Mouse (Mus musculus) A20 (cell line): ENCODE measurements around the gene Ap5s1.

Experiments
- DNase-seq: peaks from one replicate; pipeline ENCODE4 v3.0.0-alpha.2; 2011; ENCODE audit warnings: low read depth, low spot score

The Ap5s1 gene

DNA sequence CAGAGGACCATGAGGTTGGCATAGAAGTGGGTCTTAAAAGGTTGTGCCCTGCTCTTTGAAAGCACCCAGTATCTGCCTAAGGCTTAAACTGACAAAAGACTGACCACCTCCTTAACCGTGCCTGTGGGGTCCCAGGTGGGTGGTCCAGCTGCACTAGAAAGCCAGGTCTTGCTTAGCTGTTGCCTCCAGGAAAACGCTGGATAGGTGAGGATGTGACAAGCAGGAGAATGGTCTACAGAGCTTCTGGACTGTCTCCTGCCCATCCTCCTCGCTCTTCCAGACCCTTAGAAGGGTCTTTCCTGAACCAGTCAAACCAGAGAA is 19.3 kb upstream of the Ap5s1 start:
- DNase-seq: no peak

DNA sequence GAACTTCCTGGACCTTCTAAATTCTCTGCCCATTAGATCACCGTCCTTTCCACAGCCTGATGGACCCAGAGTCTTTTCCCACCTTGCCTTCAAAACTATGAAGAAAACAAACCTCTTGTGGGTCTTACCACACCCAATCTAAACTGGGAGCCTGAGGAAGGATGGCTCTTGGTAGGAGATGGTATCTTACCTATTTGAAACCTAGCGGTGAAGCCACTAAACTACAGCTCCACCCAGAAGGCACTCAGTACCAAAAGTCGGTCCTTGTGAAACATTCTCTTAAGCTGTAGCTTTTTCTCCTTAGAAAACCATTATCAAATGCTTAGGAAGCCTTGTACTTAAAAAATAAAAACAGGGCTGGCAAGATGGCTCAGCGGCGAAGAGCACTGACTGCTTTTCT is 18.6 kb upstream of the Ap5s1 start:
- peak; percentile 70 for DNase-seq

DNA sequence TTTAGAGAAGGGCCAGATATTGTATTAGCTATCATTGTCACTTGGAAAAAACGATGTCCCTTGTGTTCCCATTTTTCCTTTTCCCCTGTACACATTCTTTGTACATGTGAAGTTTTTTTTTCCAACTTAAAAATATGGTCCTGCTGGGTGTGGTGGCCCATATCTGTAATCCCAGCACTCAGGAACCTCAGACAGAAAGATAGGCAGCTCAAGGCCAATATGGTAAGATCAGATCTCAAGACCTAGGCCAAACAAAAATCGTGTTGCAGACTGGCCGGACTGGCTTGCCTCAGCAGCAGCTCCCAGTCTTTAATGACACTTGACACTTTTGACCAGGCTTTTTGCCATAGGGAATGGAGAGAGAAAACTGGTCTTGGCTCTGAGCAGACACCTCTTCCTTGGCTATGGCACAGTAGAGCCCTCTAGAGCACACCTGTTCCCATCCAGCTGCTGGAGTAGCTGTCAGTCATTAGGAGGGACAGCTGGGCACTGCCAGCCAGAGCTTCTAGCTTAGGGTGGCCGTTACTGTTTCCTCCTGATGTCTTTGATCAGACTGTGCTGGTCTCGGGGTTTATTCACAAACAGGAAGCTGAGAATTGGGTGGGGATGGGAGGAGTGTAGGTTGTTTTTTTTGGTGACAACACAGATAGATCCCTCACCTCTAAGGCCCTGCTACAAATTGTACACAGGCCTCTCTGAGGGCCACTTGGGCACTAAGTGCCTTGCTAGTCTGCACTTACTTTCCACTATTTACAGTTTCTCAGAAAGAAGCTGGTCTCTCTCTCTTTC is 17.2 kb upstream of the Ap5s1 start:
- peak; percentile 90 for DNase-seq

DNA sequence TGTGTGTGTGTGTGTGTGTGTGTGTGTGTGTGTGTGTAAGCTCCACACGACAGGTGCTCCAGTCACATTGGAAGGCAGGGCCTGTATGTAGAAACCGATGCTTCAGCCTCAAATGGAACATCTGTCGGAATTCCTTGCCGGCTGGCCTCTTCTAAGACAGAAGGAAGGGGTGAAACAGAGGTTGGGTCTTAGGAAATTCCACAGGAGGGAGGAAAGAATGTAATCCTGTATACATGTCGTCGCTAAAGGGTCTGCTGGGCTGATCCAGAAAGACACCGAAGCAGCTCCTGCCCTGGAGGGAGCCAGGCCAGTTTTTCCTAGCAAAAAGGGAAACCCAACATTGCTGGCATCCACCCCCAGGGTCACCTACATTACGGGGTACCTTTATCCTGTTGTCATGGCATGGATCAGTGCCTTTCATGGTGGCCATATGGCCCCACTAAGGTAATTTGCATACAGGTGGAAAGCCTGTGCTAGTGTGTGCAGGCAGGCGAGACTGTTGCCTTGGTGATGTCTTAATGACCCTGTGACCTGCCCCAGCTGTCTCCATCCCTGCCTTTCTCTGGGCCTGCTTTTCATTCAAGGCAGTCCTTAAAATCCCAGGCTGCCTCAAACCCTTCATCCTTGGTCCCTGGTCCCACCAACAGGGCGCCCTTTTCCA is 16.4 kb upstream of the Ap5s1 start:
- DNase-seq: peak; percentile 92

DNA sequence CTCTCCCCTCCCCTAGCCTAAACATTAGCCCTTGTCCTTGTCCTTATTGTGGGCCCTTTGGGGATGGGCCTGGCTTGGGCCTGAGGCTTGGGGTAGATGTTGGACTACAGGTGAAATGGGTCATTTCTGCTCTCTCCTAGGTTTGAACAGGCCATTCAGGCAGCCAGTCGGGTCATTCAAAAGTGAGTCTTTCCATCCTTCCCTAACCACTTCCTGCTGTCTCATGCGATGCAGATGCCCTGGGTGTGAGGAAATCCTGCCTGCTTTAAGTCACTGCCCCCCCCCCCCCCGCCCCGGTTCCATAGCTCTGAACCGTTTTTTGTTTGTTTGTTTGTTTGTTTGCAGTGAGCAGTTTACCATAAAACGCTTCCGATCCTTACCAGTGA is 15.9 kb upstream of the Ap5s1 start:
- no peak for DNase-seq

DNA sequence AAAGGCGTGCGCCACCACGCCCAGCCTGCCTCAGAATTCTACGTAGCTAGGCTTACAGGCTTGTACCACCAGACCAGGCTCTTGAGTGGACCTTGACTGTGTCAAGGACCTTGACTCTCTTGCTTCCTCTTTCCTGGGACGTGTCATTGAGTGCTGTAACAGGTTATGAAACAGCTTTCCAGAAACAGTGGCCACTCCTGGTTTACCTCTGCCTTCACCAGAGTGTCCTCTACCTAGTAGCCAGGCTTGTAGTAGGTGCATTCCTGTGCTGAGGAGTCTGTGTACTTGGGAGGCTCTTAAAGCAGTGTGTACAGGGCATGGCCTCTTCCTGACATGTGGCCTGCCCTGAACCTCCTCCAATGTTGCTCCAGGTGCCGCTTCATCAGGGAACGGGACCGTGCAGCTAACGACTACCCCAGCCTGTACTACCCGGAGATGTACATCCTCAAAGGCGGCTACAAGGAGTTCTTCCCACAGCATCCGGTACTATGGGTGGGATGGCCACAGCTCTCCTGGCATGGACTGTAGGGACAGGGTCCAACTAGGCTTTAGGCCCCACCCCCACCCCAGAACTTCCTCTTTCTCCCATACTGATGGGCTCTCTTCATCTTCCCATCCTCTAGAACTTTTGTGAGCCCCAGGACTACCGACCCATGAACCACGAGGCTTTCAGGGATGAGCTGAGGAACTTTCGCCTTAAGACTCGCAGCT is 10.1 kb upstream of the Ap5s1 start:
- no peak for DNase-seq

DNA sequence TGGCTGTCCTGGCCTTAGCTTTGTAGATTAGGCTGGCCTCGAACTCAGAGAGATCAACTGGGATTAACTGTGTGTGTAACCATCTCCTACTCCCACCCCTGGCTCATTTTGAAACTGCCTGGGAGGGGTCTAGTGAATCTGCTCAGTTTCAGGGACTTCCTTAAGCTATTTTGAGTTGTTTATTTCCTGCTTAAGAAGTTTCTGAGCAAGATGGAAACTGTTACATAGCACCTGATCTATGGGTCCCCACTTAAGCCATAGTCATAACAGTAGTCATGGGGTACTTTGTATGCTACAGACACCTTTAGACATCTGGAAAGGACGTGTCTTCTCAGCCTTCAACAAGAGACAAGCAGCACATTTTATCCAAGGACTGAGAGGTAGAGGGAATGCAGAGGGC is 6.2 kb upstream of the Ap5s1 start:
- DNase-seq: peak; percentile 80

DNA sequence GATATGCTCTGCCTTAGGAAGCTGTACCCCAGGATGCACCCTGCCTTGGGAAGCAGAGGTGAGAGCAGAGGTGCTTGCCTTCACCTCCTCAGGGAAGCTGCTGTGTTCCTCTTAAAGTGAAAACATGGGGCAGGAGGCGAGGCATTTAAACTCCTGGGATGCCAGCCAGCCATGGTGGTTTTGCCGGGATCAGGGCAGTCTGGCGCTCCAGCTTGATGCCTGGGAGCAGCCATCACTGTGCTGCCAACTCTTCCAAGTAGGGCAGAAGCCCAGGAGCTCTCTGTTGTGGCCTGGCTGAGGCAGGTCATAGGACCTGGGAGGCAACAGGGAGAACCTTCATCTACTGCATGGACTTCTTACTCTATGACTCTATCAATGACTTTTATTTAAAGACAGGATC is 5.6 kb upstream of the Ap5s1 start:
- DNase-seq: no peak

DNA sequence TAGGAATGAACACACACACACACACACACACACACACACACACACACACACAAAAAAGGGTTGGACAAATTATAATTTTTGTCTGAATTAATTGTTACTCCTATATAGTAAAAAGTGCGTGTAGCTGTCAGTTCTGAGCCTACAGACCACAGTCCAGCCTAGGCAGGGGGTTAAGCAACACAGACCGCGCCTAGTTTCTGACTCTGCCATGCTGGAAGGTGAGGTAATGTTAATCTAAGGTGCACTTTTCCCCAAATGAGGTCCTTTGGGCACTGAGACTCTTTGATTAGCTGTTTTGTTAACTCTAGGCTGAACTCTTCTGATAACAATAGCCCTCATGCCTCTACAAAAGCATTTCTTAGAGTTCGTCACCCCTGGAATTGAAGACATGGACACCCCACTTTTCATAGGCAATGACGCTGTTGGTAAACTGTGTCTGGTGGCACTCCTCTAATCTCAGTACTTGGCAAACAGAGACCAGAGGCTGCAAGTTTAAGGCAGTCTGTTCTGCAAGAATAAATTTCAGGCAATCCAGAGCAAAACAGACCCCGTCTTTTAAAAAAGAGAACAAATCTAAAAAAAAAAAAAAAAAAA is 3.0 kb upstream of the Ap5s1 start:
- no peak for DNase-seq

DNA sequence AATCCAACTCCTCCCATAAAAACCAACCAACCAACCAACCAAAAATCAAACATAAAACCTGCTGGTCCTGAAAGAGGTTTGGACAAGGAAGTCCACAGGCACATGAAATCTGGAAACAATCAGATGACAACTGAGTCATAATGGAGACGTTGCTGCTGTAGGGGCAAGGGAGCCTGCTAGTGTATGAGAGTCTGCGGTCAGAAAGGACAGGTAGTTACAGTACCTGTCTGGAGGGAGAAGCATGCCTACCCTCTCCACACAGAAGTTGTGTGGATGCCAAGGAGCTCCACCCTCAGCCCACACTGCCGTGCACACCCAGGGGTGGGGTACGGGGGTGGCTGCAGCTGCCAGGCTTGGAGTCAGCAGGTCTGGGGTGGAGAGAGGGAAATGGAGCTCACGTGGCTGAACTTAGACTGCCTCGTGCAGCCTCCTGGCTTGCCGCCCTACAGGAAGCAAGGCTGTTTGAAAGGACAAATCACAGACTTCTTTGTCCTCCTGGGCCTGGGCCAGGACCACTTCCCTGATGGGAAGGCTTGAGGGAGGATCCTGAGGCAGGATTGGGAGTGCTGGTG is 2.4 kb upstream of the Ap5s1 start:
- no peak for DNase-seq

DNA sequence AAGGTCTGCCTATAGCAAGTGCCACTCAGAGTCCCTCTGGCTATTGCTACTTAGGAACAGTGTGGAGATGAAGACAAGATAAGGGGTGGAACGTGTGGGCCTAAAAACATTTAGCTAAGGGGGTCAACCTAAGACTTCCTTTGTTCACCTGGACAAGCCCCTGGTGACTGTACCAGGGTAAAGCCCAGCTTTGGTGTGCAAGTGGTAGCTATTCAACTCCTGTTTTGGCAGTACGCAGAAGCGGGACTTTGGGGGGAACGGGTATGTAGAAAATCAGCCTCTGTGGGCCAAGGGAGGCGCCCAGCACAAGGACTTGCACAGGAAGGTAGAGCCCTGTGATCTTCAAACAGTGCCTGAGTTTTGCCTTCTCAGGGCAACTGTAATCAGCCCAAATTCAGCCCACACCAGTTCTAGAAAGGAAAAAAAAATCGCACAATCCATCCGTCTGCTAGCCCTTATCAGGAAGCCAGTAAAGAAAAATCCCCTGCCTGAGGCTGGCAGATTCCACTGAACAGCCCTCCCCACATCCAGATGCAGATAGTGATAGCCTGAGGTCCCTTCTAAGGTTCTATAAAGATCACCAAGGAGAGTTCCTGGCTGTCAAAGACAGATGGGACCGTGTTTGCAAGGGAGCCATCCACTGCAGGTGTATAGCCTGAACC is 1.2 kb upstream of the Ap5s1 start:
- DNase-seq: no peak

DNA sequence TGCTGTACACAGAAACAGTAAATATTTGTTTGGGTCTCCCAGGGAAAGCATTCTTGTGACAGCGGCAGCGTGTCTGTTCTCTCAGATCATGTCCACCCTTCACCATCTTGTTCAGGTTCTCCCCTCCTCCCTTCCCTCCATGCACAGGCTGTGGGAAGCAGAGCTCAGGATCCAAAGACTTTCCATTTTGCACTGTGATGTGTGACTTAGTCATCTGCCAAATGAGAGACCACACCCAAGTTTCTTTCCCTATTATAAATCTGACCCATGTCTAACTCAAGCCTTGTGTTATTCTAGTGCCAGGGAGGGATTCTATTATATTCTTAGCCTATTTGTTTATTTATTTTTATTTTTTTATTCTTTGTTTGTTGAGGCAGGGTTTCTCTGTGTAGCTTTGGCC is 1.5 kb downstream of the Ap5s1 start:
- DNase-seq: no peak

DNA sequence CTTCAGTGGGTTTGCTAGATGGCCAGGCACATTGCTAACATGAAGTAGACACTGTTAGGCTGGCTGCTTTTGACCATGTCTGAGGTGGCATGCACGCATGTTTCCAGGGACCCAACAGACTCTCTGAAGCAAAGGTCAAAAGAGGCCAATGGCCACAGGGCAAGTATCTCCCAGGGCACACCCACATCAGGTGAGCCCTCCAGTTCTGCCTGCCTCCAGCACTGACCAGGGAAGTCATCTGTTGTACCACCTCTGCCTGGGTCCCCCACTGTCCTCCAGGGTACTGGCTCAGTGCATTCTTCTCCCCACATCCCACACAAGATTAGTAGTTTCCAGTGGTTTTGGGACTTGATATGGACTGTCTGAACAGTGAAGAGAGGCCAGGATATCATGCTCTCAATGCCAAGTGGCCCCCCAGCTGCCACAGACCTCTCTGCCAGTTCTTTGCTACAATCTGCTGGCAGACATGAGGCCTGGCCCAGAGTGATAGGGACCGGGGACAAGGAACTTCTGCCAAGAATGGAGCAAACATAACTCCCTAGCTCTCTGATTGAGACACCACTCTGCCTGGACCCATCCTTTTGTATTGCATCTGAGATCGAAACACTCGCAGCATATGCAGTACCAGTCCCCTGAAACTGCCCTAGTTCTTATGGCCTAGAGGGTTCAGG is 2.4 kb downstream of the Ap5s1 start:
- no peak for DNase-seq

DNA sequence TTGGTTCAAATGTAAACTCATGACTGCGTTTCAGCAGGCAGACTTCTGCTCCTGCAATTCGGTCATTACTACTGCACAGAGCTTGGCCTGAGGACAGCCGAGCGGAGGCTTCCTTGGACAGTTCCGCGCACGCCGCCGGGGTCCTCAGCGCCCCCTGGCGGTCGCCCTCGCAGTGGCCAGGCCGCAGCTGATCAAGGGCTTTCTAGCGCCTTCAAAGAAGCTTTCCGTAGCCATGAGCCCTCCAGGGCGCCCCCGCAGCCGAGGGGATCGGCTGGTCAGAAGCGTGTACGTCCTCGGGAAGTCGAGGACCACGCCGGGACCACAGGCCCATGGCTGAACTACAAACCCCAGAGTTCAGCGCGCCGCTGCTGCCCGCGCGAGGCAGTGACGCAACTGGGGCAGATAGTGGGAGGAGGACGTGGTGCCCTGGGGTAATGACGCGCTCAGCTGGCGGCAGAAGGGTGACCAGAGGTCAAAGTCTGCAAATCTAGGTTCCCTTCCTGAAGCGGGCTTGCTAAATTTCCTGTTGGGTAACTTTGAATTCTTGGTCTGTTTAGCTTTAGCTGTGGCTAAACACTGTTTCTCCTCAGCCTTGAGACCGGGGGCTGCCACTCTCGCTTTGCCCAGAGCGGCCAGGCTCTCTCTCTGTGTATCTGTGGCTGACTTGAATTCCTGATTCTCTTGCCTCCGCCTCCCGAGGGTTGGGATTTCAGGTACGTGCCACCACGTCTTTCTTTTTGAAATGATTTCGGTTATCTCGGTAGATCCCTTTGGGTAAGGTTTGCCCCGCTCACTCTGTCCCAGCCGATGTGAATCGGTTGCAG is 3.3 kb downstream of the Ap5s1 start:
- DNase-seq: peak; percentile 98

DNA sequence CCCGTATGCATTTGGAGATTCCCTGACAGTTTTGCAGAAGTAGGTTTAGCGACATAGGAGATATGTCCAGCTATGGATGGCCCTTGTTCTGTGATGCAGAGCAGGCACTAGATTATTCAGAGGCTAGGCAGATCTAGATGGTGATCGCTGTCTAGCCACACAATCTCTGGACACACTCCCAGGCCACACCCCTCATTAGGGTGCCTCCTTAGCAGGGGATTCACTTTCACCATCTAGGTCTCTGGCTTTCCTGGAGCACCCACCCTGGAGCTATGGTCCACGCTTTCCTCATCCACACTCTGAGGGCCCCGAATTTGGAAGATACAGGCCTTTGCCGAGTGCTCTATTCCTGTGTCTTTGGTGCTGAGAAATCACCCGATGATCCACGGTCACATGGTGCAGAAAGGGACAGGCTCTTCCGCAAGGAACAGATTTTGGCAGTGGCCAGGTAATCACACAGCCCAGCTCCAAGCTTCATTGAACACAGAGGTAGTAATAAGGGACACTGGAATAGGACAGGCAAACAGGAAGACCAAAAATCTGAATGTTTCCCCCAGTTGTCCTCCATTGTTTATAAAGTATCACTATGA is 4.2 kb downstream of the Ap5s1 start:
- peak; percentile 34 for DNase-seq

DNA sequence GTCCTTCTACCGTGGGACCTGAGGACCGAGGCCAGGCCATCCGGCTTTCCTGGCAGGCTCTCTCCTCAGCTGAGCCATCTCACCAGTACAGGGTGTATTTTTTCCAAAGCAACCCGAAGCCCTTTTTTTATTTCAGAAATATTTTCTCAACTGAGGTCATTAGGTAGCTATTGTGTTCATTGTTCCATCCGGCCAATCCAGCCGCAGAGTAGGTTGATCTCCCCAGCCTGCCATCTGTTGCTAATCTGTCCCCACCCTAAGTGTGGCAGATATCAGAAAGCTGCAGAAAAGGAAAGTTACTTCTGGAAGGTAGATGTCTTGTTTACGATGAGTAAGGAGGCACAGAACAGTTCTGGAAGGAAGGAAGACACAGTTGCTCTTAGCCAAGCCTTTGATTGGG is 6.9 kb downstream of the Ap5s1 start:
- no peak for DNase-seq

DNA sequence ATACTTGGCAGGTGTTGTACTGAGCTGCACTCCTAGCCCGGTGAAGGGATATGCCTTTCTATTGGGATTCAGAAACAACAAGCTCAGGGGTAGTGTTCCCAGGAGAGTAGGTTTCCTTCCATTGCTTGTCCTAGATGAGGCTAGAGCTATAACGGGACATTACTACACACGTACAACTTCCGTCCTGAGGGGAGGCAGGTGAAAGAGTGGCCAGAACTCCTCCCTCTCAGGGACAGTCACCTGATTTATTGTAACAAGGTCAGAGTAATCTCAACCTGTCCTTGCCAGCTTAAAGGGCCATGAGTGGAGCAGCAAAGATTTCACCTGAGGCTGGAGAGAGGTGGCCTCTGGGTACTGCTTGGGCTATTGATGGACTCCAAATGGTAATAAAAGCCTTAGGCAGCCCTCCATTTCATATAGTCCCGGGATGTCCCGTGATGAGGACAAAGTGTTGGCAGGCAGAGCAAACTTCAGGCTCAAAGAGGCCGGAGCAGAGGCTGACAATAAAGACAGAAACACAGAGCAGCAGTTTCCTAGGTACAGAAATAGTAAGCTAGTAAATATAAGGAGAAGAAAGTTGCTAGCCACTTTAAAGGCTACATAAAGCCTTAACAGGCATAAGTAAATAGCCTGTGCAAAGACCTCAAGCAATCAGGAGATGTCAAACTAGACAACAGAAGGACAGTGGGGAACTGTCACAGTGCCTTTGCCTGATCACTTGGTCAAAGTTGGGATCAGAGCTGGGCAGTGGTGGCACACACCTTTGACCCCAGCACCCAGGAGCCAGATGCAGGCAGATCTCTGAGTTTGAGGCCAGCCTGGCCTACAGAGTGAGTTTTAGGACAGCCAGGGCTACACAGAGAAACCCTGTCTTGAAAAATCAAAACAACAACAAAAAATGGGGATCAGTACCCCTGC is 9.3 kb downstream of the Ap5s1 start:
- DNase-seq: no peak

DNA sequence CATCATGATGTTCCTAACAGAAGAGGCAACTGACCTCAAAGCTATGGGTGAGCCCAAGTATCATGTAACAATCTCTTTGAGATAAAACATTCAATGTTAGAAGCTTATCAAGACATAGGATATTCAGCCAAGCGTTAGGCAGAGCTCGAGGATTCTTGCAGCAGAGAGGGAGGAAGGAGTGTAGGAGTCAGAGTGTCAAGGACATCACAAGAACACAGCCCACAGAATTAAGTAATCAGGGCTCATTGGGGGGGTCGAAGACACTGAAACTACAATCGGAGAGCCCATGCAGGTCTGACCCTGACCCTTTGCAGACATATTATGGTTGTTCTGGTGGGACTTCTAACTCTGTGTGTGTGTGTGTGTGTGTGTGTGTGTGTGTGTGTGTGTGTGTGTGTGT is 13.2 kb downstream of the Ap5s1 start:
- no peak for DNase-seq
